Mouse (Mus musculus) monocyte, adult 2 months (primary cell): ENCODE data around the gene Armh1.
"Not testable (repeated sequence)": the region's sequence is repeated elsewhere in the genome, so short reads cannot be mapped to it uniquely, and the experiment has no call there.

ENCODE experiments used
- DNase-seq, 2 experiments: peaks; one replicate each; pipeline ENCODE4 v3.0.0; 2022; ENCODE audit warnings: low spot score in 2 of 2, low read depth in 1 of 2

The Armh1 gene

GRCm38 (mm10) chr4:117224122-117224521 is 27.8 kb downstream of the Armh1 start:
- DNase-seq: no peak

GRCm38 (mm10) chr4:117223001-117223400 is 28.9 kb downstream of the Armh1 start:
- DNase-seq: no peak

- no peak for DNase-seq
Measured at GRCm38 (mm10) chr4:117221836-117222235, 30.1 kb downstream of the Armh1 start.

- DNase-seq: no peak
Measured at GRCm38 (mm10) chr4:117220741-117221515, 31.0 kb downstream of the Armh1 start.

GRCm38 (mm10) chr4:117218517-117219219 is 33.3 kb downstream of the Armh1 start:
- peak in 1 of 2 experiments; percentile 13 for DNase-seq

- DNase-seq: no peak
Measured at GRCm38 (mm10) chr4:117217029-117217428, 34.9 kb downstream of the Armh1 start.

GRCm38 (mm10) chr4:117214250-117214649 is 37.7 kb downstream of the Armh1 start:
- no peak for DNase-seq

GRCm38 (mm10) chr4:117210147-117211074 is 41.5 kb downstream of the Armh1 start:
- DNase-seq: peak; percentile 52 to 77

GRCm38 (mm10) chr4:117209592-117209991 is 42.3 kb downstream of the Armh1 start:
- no peak for DNase-seq

- DNase-seq: no peak
Measured at GRCm38 (mm10) chr4:117202992-117203354, 49.0 kb downstream of the Armh1 start.

GRCm38 (mm10) chr4:117202046-117202991 is 49.6 kb downstream of the Armh1 start:
- DNase-seq: peak in 1 of 2 experiments; percentile 19

- no peak for DNase-seq
Measured at GRCm38 (mm10) chr4:117191804-117192203, 60.1 kb downstream of the Armh1 start.

GRCm38 (mm10) chr4:117190660-117191059 is 61.3 kb downstream of the Armh1 start:
- no peak for DNase-seq

- DNase-seq: peak in 1 of 2 experiments; percentile 15
Measured at GRCm38 (mm10) chr4:117189856-117190543, 61.9 kb downstream of the Armh1 start.

- peak; percentile 52 to 70 for DNase-seq
Measured at GRCm38 (mm10) chr4:117189382-117189855, 62.5 kb downstream of the Armh1 start.

GRCm38 (mm10) chr4:117188969-117189368 is 63.0 kb downstream of the Armh1 start:
- no peak for DNase-seq

GRCm38 (mm10) chr4:117182759-117183096 is 69.2 kb downstream of the Armh1 start:
- DNase-seq: not testable (repeated sequence)

GRCm38 (mm10) chr4:117181863-117182758 is 69.8 kb downstream of the Armh1 start, which contains the start of gene Kif2c:
Gene Kif2c, minus strand, starts transcription at chr4:117182639.
- peak; percentile 70 to 90 for DNase-seq
